Comparison of ENCODE assay signal across 8 mouse cellular contexts in the genomic region with DNA sequence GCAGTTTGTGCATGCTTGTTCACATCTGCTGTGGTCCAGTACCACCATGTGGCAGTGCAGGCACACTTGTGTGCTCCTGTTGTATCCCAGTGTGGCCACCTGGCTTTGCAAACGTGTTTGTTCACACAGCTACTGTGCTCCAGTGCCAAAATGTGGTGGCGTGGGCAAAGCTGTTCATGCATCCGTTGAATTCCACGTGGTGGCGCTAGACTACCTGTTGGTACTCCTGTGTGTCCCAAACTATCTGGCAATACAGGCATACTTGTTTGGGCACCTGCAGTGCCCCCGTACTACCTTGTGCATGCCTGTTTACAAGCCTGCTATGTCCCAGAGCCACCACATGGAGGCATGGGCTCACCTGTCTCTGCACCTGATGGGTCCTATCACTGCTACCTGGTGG. TPM values are rescaled to one million over a fixed set of nuclear protein-coding genes. Genes with fewer than 3 reads are reported as not detected.
A peak's percentile ranks its signal among the peaks of the same experiment; 100 is the strongest.
DNase-seq lines count a peak whose midpoint lies in the region; ATAC-seq and TF ChIP-seq lines count a peak whose summit lies in the region.
"Had no signal": no experiment of that assay in that cellular context is flagged by ENCODE, and none has a peak within 500 bp of the region (broad histone marks: within the 10 kb centered on the region; RNA-seq: fewer than 3 reads in every experiment).

No protein-coding gene starts in this region.

- peak; percentile 31 for DNase-seq in kidney, adult 2 months
- DNase-seq in MEL-GATA-1-ER (ENCODE audit: extremely low read depth, low read depth): peak; percentile 42
- DNase-seq in liver, embryonic 11.5 days (ENCODE audit: low spot score): peak; percentile 30
- no peak for DNase-seq in spleen, adult 12 weeks (ENCODE audit: low spot score)

- no peaks in the 10 kb centered on the region for H3K27me3 ChIP-seq in kidney, adult 2 months (replicated peaks; ENCODE audit: control insufficient read depth, insufficient read depth, low read length)
- H3K27me3 ChIP-seq in kidney, embryonic 14.5 days (ENCODE audit: control insufficient read depth, insufficient read depth, low read length): no peaks in the 10 kb centered on the region
- H3K27me3 ChIP-seq in E14TG2a.4 (ENCODE audit: insufficient read depth, low read length): no peaks in the 10 kb centered on the region
- H3K27me3 ChIP-seq in liver, embryonic 11.5 days (replicated peaks; ENCODE audit: control insufficient read depth, insufficient read depth, low read length): no peaks in the 10 kb centered on the region
- H3K27me3 ChIP-seq: embryonic facial prominence, embryonic 13.5 days had no signal

- TF ChIP-seq POLR2A in kidney, adult 2 months (IDR thresholded peaks at IDR 0.05; ENCODE audit: low read depth, low read length): no peak

- no peaks in the 10 kb centered on the region for H3K4me1 ChIP-seq in kidney, adult 2 months (ENCODE audit: control insufficient read depth, insufficient read depth, low read length)
- no peaks in the 10 kb centered on the region for H3K4me1 ChIP-seq in kidney, embryonic 14.5 days (ENCODE audit: control insufficient read depth, insufficient read depth, low read length)
- peaks cover 10% of the 10 kb centered on the region; the same call in 1 of the 2 replicates for H3K4me1 ChIP-seq in E14TG2a.4 (replicated peaks; ENCODE audit: low read depth, low read length)
- H3K4me1 ChIP-seq in liver, embryonic 11.5 days (replicated peaks; ENCODE audit: control insufficient read depth, insufficient read depth, low read length): no peaks in the 10 kb centered on the region
- H3K4me1 ChIP-seq: embryonic facial prominence, embryonic 13.5 days had no signal

- TF ChIP-seq CTCF in kidney, adult 2 months (conservative IDR thresholded peaks at IDR 0.05; ENCODE audit: insufficient read depth, insufficient read length, low read depth, low read length): peak; percentile 48
- TF ChIP-seq CTCF in E14TG2a.4 (conservative IDR thresholded peaks at IDR 0.05; ENCODE audit: low read length): peak; percentile 51

- no peak overlapping the region for H3K4me3 ChIP-seq in kidney, adult 2 months (ENCODE audit: insufficient read depth, low read depth, low read length)
- no peak overlapping the region for H3K4me3 ChIP-seq in kidney, embryonic 14.5 days (ENCODE audit: low read length)
- no peak overlapping the region for H3K4me3 ChIP-seq in E14TG2a.4 (replicated peaks; ENCODE audit: low read length)
- no peak overlapping the region for H3K4me3 ChIP-seq in liver, embryonic 11.5 days (ENCODE audit: low read depth, low read length)
- H3K4me3 ChIP-seq: embryonic facial prominence, embryonic 13.5 days had no signal

- H3K9ac ChIP-seq in kidney, embryonic 14.5 days (ENCODE audit: low read depth, low read length): no peak overlapping the region
- no peak overlapping the region for H3K9ac ChIP-seq in liver, embryonic 11.5 days (ENCODE audit: low read depth, low read length)
- H3K9ac ChIP-seq: embryonic facial prominence, embryonic 13.5 days had no signal

- H3K4me2 ChIP-seq in kidney, embryonic 14.5 days (replicated peaks; ENCODE audit: low read depth, low read length): no peak overlapping the region
- no peak overlapping the region for H3K4me2 ChIP-seq in liver, embryonic 11.5 days
- H3K4me2 ChIP-seq: embryonic facial prominence, embryonic 13.5 days had no signal

- no peak for ATAC-seq in kidney, embryonic 14.5 days (ENCODE audit: low FRiP score, low TSS enrichment)
- ATAC-seq in liver, embryonic 11.5 days (replicated peaks; ENCODE audit: low FRiP score): no peak
- no peak for ATAC-seq in monocyte, adult 5-6 weeks (replicated peaks; ENCODE audit: insufficient number of reproducible peaks, low FRiP score, low TSS enrichment, poor library complexity, severe bottlenecking)

- no peaks in the 10 kb centered on the region for H3K36me3 ChIP-seq in kidney, adult 2 months (ENCODE audit: control insufficient read depth, insufficient read depth, low read length)
- no peaks in the 10 kb centered on the region for H3K36me3 ChIP-seq in kidney, embryonic 14.5 days (ENCODE audit: control insufficient read depth, insufficient read depth, low read length)
- H3K36me3 ChIP-seq in E14TG2a.4 (ENCODE audit: insufficient read depth, low read length): no peaks in the 10 kb centered on the region
- H3K36me3 ChIP-seq in liver, embryonic 11.5 days (ENCODE audit: control insufficient read depth, insufficient read depth, low read length): no peaks in the 10 kb centered on the region
- H3K36me3 ChIP-seq: embryonic facial prominence, embryonic 13.5 days had no signal

- H3K9me3 ChIP-seq in kidney, embryonic 14.5 days (ENCODE audit: control insufficient read depth, low read length): no peaks in the 10 kb centered on the region
- H3K9me3 ChIP-seq in E14TG2a.4 (ENCODE audit: low read length): no peaks in the 10 kb centered on the region
- H3K9me3 ChIP-seq in liver, embryonic 11.5 days (ENCODE audit: control insufficient read depth, low read length): no peaks in the 10 kb centered on the region
- H3K9me3 ChIP-seq: embryonic facial prominence, embryonic 13.5 days had no signal

- no peak overlapping the region for H3K27ac ChIP-seq in kidney, adult 2 months (ENCODE audit: insufficient read depth, low read depth, low read length)
- no peak overlapping the region for H3K27ac ChIP-seq in kidney, embryonic 14.5 days (ENCODE audit: low read depth, low read length)
- H3K27ac ChIP-seq in liver, embryonic 11.5 days (ENCODE audit: low read depth, low read length): no peak overlapping the region
- H3K27ac ChIP-seq: embryonic facial prominence, embryonic 13.5 days had no signal

- 33% methylated on average over 6 of the region's 6 CpGs for WGBS in kidney, adult 2 months
- WGBS in kidney, embryonic 14.5 days: 31% methylated on average over 6 of the region's 6 CpGs
- WGBS in liver, embryonic 11.5 days: 27% methylated on average over 6 of the region's 6 CpGs

RNA-seq across cellular contexts. Expression of gene Gnaz, which starts 32.0 kb away (rescaled TPM):
- polyA plus RNA-seq in kidney, adult 2 months (2012; rRNA removed): 4.4 and 5.0 TPM in 2 replicates
- 5.9 and 6.0 TPM in 2 replicates for polyA plus RNA-seq in kidney, embryonic 14.5 days (2014; fragmentation: Nextera tagmentation; extraction: Ambion mirVana)
- 13.3 and 13.6 TPM in 2 replicates for polyA plus RNA-seq in liver, embryonic 11.5 days (2014; fragmentation: Nextera tagmentation; extraction: Ambion mirVana)
- total RNA-seq in monocyte, adult 5-6 weeks (2017): 0.19 to 4.5 TPM in 2 of 3 replicates, not detected in the other
